Mouse (Mus musculus): ENCODE data around the gene Pou6f1.

DNA sequence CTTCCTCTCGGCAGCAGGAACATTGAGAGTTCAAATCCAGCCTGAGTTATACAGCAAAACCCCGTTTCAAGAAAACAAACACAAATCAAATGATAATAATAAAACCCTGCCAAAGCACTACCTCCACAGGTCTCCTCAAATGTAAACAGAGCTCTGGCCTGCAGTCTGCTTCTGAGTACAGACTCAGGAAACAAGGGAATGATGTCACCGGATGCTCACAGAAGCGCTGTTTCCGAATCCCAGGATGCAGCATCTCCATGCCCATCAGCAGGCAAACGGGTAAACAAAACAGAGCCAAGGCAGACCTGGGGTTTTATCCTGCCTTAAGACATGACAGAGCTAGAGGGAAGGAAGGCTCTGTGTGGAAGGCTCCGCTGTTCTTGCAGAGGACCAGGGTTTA lies 29.0 kb upstream of the Pou6f1 start:
- TF ChIP-seq POLR2A (IDR thresholded peaks at IDR 0.05; ENCODE audit: extremely low read depth, insufficient read depth, low read length) (no peak), CTCF (IDR thresholded peaks at IDR 0.05; ENCODE audit: low read depth, low read length) (no peak)
